Mouse (Mus musculus) embryo, embryonic 11.5 days (tissue): ENCODE measurements at regions not wholly inside any gene's neighbourhood (a gene's known extent, or its start where the extent isn't known, plus 50 kb on each side); places are given as distances from the start of the nearest gene placed in this dataset.
A peak's percentile ranks its signal among the peaks of the same experiment; 100 is the strongest.

Source experiments
- DNase-seq: peaks from one replicate; pipeline ENCODE4 v3.0.0-alpha.2; 2012; ENCODE audit warnings: low read depth, low spot score

GRCm38 (mm10) chr16:77166722-77167121, 153.2 kb downstream of the Usp25 start:
- DNase-seq, result no peak

DNA sequence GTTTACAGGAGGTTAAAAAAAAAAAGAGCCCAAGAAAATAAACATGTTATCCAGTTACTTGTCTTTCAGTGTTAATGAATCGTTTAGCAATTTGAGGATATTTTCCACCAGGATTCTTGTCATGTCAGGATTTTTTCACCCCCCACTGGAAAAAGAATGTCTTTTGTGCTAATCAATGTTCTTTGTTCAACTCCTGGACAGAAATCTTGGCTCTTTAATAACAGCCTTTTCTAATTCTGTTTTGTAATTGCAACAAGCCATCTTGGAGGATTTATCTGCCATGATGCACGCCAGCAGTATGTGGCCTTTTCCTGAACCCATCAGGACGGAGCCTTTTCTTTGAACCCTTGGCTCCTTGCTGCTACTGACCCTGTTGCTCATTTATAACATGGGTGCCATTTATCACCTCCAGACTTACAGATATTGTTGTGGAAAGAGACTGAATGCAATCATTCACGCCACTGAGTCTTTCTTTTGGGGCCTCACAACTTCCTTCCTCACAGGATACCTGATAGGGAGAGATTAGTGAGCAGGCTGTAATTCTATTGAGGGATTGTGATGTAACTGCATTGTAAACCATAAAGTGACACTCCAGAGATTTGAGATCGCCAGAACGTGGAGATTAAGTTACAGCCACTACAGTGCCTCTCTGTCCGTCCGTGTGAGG, 159.7 kb downstream of the Usp25 start:
- peak; percentile 41 for DNase-seq

- DNase-seq, result no peak
Observed at GRCm38 (mm10) chr16:77174744-77175432, 161.4 kb downstream of the Usp25 start.

- DNase-seq, result no peak
Observed at GRCm38 (mm10) chr16:77180990-77181389, 167.5 kb downstream of the Usp25 start.
